Mouse (Mus musculus): ENCODE measurements around the gene Stab1.

DNA sequence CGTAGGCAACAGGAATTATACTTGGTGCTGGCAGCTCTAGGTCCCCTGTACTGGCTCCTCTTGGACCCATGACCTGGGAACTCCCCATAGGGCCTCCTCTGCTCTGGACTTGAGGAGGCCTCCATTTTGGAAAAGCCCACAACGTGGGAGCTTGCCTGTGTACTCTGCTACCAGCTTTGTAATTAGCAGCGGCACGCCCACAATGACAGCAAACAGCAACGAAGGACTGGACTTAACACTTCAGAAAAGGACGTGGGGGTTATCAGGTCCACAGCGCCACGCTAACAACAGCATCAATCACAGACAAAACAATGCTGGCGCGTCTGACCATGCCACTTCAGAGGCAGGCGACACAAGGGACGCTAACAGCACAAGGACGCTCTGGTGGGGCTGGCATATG is 2.5 kb upstream of the Stab1 start:
- TF ChIP-seq CTCF (IDR thresholded peaks at IDR 0.05; ENCODE audit: low read depth, low read length) (no peak), POLR2A (IDR thresholded peaks at IDR 0.05; ENCODE audit: insufficient read depth, low read length) (no peak), EP300 (IDR thresholded peaks at IDR 0.05; ENCODE audit: insufficient read depth, low read depth, low read length) (no peak)
